28 mouse cellular contexts compared by ENCODE assay signal in genomic region chr3:55431223-55431622, GRCm38 (mm10). TPM values are rescaled to one million over a fixed set of nuclear protein-coding genes. Genes with fewer than 3 reads are reported as not detected.
"Had no signal": no experiment of that assay in that cellular context is flagged by ENCODE, and none has a peak within 500 bp of the region (broad histone marks: within the 10 kb centered on the region; RNA-seq: fewer than 3 reads in every experiment).

No protein-coding gene starts in this region.

- H3K4me1 ChIP-seq: liver, embryonic 13.5 days; midbrain, embryonic 12.5 days had no signal

- DNase-seq: kidney, postnatal 25 days; liver, embryonic 13.5 days; lung, adult 2 months; lung, postnatal 14 days; lung, postnatal 4 days; thymus, adult 18-20 months; thymus, postnatal 36 days had no signal

- H3K4me3 ChIP-seq: liver, embryonic 13.5 days; midbrain, embryonic 12.5 days; midbrain, embryonic 15.5 days; neural tube, embryonic 13.5 days had no signal

- H3K27ac ChIP-seq: kidney, postnatal 0 days; liver, embryonic 13.5 days; midbrain, embryonic 12.5 days; midbrain, embryonic 15.5 days; neural tube, embryonic 13.5 days had no signal

- H3K36me3 ChIP-seq: liver, embryonic 13.5 days; midbrain, embryonic 12.5 days; midbrain, embryonic 15.5 days; neural tube, embryonic 13.5 days had no signal

- H3K27me3 ChIP-seq: liver, embryonic 13.5 days; midbrain, embryonic 12.5 days; midbrain, embryonic 15.5 days; neural tube, embryonic 13.5 days had no signal

- H3K4me2 ChIP-seq: liver, embryonic 13.5 days; midbrain, embryonic 12.5 days; midbrain, embryonic 15.5 days; neural tube, embryonic 13.5 days had no signal

- ATAC-seq: midbrain, embryonic 15.5 days had no signal

- H3K9ac ChIP-seq: liver, embryonic 13.5 days; midbrain, embryonic 12.5 days; midbrain, embryonic 15.5 days; neural tube, embryonic 13.5 days had no signal

- H3K9me3 ChIP-seq: liver, embryonic 13.5 days; midbrain, embryonic 12.5 days; midbrain, embryonic 15.5 days; neural tube, embryonic 13.5 days had no signal

RNA-seq across cellular contexts. Expression of gene Gm21954, which starts 40.8 kb away (rescaled TPM):
- total RNA-seq: layer of hippocampus, postnatal 14 days; left cerebral cortex, adult 18-20 months; left cerebral cortex, postnatal 10 days; left cerebral cortex, postnatal 36 days; liver, adult 2 months; megakaryocyte, adult 5-6 weeks had no signal
- polyA plus RNA-seq: kidney, embryonic 14.5 days; kidney, postnatal 0 days; large intestine, adult 2 months; limb, embryonic 11.5 days; limb, embryonic 14.5 days; liver, adult 2 months; liver, embryonic 13.5 days; liver, embryonic 16.5 days; lung, adult 2 months; lung, embryonic 16.5 days; midbrain, embryonic 12.5 days; midbrain, embryonic 15.5 days; neural tube, embryonic 13.5 days; small intestine, adult 2 months; spleen, adult 2 months; stomach, embryonic 16.5 days; testis, adult 2 months; urinary bladder, adult 2 months had no signal
